Mouse (Mus musculus): ENCODE measurements around the gene Lhcgr.
A peak's percentile ranks its signal among the peaks of the same experiment; 100 is the strongest.
"Not testable (repeated sequence)": the region's sequence is repeated elsewhere in the genome, so short reads cannot be mapped to it uniquely, and the experiment has no call there.

The Lhcgr gene

DNA sequence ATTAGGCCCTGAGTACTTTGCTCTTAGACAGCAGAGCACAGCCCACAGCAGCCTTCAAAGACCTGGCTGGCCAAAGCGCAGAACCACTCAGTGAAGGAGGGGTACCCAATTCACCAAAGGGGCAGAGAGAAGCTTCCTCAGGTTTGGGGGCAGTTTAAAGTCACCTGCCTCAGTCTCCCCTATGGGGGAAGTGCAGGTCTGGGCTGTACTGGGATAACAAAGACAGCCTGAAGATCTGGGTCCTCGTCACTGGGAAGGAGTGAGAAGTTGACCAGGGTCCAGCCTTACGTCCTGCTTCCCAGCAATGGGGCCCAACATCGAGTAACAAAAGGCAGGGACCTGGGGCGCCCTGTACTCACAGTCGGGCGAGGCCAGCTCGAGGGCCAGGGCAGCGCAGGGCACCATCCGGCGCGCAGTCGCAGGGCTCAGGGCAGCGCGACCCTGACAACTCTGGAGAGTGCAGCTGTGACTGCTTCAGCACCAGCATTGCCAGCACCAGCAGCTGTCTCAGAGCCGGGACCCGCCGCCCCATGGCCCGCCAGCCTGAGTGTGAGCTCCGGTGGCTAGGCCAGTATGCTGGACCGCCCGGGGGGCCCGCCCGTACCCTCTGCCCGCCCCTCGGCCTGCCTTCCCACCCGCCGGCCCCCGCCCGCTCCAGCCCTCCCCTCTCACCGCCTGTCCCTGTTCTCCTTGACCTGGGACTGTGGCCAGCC lies at the start of gene Lhcgr:
TSS of gene Lhcgr (minus strand) at position 551 of the 713 bp plus-strand sequence.
- DNase-seq (ENCODE audit: low read depth), result no peak

DNA sequence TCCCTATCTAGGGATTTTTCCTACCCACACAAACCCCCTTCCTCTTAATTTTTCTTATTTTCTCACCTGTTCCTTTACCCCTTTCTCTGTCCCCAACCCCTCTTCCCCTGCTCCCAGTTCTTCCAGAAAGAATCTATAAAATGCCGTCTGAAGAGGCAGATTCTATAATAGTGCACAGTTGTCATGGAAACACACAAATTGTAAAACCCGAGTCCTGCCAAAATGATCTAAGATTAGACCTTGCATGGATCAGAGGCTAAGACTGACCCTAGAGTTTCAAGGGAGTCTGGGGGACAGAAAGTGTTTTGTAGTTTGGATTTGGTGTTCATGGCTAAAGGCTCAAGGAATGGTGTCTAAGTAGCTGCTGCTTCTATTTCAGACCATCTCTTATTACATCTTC lies 25.8 kb upstream of the Lhcgr start:
- DNase-seq (ENCODE audit: low read depth), result no peak

DNA sequence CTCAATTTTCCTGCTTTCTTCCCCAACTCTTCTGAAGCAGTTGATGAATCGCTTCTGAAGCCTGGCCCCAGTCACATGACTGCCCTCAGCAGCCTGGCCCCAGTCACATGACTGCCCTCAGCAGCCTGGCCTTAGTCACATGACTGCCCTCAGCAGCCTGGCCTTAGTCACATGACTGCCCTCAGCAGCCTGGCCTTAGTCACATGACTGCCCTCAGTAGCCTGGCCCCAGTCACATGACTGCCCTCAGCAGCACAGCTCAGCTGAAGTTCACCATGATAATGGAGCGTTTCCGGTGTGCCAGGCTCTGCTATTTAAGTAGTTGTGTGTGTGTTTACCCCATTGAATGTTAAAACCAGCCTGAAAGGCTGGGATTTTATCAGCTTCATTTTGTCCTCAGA lies 21.2 kb upstream of the Lhcgr start:
- DNase-seq (ENCODE audit: low read depth), result not testable (repeated sequence)

- DNase-seq (ENCODE audit: low read depth), result no peak
These were observed 19.0 kb upstream of the Lhcgr start for GRCm38 (mm10) chr17:88810807-88811206.

DNA sequence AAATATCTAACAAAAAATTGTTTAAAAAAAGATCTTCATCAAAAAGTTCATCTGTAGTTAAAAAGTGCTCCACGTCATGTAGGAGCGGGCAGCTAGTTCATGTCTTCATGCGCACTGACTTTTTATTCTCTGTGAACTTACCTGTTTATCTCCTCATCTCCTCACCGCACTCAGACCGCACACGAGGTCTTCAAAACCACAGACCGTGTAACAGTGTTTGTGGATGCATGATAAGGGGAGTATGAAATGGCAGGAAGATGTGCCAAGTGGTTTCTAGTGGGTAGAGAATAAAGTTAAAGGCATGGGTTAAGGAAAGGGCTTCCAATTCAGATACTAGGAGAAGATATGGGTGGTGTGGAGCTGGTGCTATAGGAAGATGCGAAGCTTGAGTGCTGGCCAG lies 14.6 kb upstream of the Lhcgr start:
- no peak for DNase-seq (ENCODE audit: low read depth)

DNA sequence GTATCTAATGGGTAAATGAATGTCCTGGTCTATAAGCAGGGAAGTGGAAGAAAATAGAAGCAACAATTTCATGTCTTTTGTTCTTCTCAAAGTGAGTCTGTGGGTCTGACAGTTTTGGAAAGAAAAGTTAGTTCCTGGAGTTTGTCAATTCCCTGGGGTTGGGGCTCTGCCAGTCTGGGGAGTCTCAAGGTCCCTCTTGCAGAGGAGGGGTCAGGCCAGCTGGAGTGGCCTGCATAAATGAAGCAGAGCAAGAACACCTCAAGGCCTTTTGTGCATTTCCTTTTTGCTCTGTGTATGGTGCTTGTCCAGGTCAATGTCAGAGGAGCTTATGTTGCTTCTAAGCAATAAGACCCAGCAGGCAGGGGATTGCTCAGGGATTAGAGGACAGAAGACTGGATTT lies 11.7 kb upstream of the Lhcgr start:
- DNase-seq (ENCODE audit: low read depth), result no peak

GRCm38 (mm10) chr17:88790680-88791079 lies 1.1 kb downstream of the Lhcgr start:
- no peak for DNase-seq (ENCODE audit: low read depth)

DNA sequence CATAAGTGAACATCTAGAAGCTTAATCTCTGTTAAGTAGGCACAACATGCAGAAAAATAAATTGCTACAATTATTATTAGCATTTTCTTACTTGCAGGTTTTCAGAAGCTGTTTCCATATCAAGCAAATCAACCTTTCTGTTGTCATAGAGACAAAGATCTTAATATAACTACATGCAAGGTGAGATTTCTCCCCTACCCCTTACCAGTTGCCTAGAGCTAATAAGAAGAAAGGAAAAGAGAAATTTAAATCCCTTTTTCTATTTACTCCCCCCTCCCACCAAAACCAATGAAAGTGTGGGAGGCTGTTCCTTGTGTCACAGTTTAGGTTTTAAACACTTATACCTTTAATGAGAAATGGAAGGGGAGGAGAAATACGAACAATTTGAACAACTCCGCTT lies 3.4 kb downstream of the Lhcgr start:
- DNase-seq (ENCODE audit: low read depth), result no peak

- DNase-seq (ENCODE audit: low read depth), result no peak
These were observed 4.9 kb downstream of the Lhcgr start for GRCm38 (mm10) chr17:88786881-88787280.

GRCm38 (mm10) chr17:88786385-88786784 lies 5.4 kb downstream of the Lhcgr start:
- no peak for DNase-seq (ENCODE audit: low read depth)

DNA sequence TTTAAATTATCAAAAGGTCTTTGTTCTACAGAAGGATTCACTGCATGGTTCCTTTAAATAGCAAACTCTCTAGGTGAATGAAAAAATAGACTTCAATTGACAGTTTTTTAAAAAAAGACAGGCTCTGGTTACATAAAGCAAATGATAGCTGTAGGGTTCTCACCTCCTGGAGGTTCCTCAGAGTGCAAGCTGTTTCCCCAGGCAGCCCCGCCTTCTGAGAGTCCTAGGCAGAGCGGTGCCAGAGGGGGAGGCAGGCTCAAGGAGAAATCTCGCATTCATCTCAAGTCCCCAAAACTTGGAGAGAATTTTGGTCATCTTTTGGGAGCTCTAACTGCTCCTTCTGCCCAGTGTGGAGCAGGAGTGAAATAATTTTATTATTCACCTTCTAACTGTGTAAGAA lies 12.6 kb downstream of the Lhcgr start:
- DNase-seq (ENCODE audit: low read depth), result no peak

DNA sequence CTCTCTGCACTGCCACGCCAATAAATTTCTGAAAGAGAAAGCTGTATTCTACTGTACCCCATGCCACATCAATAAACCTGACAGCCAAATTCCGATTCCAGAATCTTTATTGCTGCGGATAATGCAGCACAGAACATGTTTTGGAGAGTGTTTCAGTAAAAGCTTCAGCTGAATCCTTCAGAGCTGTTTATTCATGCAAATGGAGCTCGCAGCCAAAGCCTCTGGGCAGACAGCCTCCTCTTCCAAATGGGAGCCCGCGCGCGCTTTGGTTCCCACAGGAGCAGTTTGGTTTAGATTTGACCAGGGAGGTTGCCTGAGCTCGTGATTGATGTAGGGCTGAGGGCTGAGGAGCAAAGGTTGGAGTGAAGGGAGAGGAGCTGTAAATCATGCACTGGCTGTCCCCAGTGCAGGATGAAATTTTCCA lies 17.7 kb downstream of the Lhcgr start:
- no peak for DNase-seq (ENCODE audit: low read depth)

GRCm38 (mm10) chr17:88770081-88770480 lies 21.7 kb downstream of the Lhcgr start:
- DNase-seq (ENCODE audit: low read depth), result no peak

GRCm38 (mm10) chr17:88769283-88769859 lies 22.4 kb downstream of the Lhcgr start:
- no peak for DNase-seq (ENCODE audit: low read depth)

GRCm38 (mm10) chr17:88766857-88767256 lies 24.9 kb downstream of the Lhcgr start:
- no peak for DNase-seq (ENCODE audit: low read depth)

DNA sequence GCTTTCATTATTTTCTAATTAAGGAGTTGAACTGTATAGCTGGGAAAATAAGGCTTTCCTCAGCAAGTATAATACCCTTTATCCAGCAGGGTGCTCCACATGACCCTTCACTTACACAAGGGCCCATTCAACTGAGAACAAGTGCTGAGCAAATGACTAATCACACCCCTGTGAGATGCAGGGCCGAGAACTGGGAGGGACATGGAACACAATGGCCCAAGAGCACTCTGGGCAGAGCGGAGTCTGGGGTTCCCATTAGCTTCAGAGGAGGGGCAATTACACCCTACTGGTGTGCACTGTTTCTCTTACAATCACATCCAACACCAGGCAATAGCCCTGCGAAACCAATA lies 27.7 kb downstream of the Lhcgr start:
- no peak for DNase-seq (ENCODE audit: low read depth)

GRCm38 (mm10) chr17:88763396-88764135 lies 28.2 kb downstream of the Lhcgr start:
- DNase-seq (ENCODE audit: low read depth), result no peak

GRCm38 (mm10) chr17:88758003-88758437 lies 33.8 kb downstream of the Lhcgr start:
- no peak for DNase-seq (ENCODE audit: low read depth)

DNA sequence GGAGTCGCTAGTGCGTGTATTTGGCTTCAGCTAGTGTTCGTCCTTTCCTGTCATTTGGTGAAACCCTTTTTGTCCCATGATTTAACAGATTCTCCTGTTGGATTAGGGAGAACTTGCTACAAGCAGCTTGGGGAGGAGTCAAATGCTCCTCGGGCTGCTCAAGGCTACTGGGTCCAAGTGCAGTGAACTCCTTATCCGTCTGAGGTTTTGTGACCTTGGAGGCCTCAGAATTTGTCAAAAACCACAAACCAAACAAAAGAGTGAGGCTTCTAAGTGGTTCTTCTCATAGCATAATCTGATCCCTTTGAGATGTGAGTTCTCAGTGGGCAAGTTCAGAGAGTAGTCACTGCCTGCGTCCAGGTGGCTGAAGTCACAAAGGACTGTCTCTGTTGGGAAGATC lies 36.0 kb downstream of the Lhcgr start:
- no peak for DNase-seq (ENCODE audit: low read depth)

DNA sequence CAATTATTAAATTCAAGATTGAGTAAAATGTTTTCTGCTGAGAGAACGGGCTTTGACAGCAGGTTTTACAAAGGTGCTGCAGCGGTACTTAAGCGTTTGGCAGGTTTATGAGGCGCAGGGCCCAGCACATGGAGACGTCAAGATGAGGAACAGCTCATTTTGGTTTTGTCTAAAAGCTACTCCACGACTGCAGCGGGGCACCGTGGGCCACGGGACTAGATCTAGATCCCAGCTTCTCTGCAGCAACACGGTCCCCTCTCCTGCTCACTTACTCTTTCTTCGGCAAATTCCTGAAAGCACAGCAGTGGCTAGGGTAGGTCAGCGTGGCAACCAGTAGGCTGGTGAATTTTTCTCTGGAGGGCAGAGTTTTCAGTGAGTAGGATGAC lies 38.3 kb downstream of the Lhcgr start:
- no peak for DNase-seq (ENCODE audit: low read depth)

GRCm38 (mm10) chr17:88752827-88753471 lies 38.8 kb downstream of the Lhcgr start:
- peak; percentile 7 for DNase-seq (ENCODE audit: low read depth)

GRCm38 (mm10) chr17:88749646-88750045 lies 42.1 kb downstream of the Lhcgr start:
- no peak for DNase-seq (ENCODE audit: low read depth)

DNA sequence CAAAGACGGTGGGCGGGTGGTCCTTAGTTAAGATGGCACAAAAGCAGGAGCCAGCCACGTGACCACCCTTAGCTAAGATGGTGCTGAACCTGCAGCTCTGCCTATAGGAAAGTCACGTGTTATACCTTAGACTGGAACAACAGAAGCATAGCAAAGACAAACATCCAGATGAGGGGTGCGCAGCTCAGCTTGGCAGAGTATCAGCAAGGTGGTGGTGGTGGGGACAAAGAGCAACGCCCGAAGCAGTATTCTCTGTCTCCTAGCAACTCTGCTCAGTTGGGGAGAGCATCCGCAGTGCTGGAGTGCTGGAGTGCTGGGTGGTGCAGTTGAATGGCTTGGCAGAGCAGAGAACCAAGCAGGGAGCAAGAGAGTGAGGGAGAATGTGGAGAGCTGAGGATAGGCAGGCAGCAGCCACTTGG lies 85.5 kb downstream of the Lhcgr start:
- DNase-seq (ENCODE audit: low read depth), result no peak

All from c-Kit-positive CD71-negative TER-119-negative erythroid progenitor cells, embryonic 14.5 days (primary cell).